Mouse (Mus musculus) liver, embryonic 16.5 days (tissue): ENCODE data around the gene Trim80. TPM values are rescaled to one million over a fixed set of nuclear protein-coding genes. Genes with fewer than 3 reads are reported as not detected.

Experiments
- ATAC-seq: fragments of 200-750 bp; cut with Nextera tagmentation; 2 replicates; pipeline ENCODE4 v1.8.0; 2017; ENCODE audit warnings: low read depth, mild to moderate bottlenecking, moderate number of reproducible peaks, moderate library complexity
- H3K27ac ChIP-seq: fragments of 300-500 bp; sonication (generic); 2 replicates; pipeline ENCODE4 v1.5.1; 2014; ENCODE audit warnings: mild to moderate bottlenecking, low read length
- H3K27me3 ChIP-seq: fragments of 300-500 bp; sonication (generic); 2 replicates; pipeline ENCODE4 v1.6.1; 2014; ENCODE audit warnings: low read depth, low read length, mixed read lengths; ENCODE audit not compliant: control insufficient read depth, insufficient read depth
- H3K36me3 ChIP-seq: fragments of 300-500 bp; sonication (generic); 2 replicates; pipeline ENCODE4 v1.6.1; 2014; ENCODE audit warnings: mild to moderate bottlenecking; ENCODE audit not compliant: control insufficient read depth, insufficient read depth
- H3K4me1 ChIP-seq: fragments of 300-500 bp; sonication (generic); 2 replicates; pipeline ENCODE4 v1.6.1; 2014; ENCODE audit warnings: low read depth, low read length, mixed read lengths; ENCODE audit not compliant: control insufficient read depth
- H3K4me2 ChIP-seq: fragments of 300-500 bp; sonication (generic); 2 replicates; pipeline ENCODE4 v1.6.1; 2014; ENCODE audit warnings: low read depth, low read length, mixed read lengths
- H3K4me3 ChIP-seq: fragments of 300-500 bp; sonication (generic); 2 replicates; pipeline ENCODE4 v1.5.1; 2014; ENCODE audit warnings: low read depth, mild to moderate bottlenecking, low read length
- H3K9ac ChIP-seq: fragments of 300-500 bp; sonication (generic); 2 replicates; pipeline ENCODE4 v1.6.1; 2014; ENCODE audit warnings: low read depth, low read length
- H3K9me3 ChIP-seq: fragments of 300-500 bp; sonication (generic); replicated peaks from 2 replicates; pipeline ENCODE4 v1.6.1; 2016; ENCODE audit warnings: low read length; ENCODE audit not compliant: control insufficient read depth
- whole genome bisulfite sequencing: fragments of 180-500 bp; shearing (Covaris S2); extraction: QIAGEN DNeasy Blood & Tissue Kit; methylation state at CpG from one replicate; pipeline ENCODE4 v1.1.7; 2014; ENCODE audit not compliant: insufficient replicate concordance; 5-methylcytosine and 5-hydroxymethylcytosine counted together
- polyA plus RNA-seq: library from polyadenylated mRNA; unstranded; fragments of >200 nt; fragmentation: Nextera tagmentation; extraction: Ambion mirVana; gene quantifications from 2 replicates; pipeline ENCODE4 v1.2.1, GENCODE M21; 2015

The Trim80 gene
- polyA plus RNA-seq, 1 experiment from 2014 or later = 1.1 TPM

DNA sequence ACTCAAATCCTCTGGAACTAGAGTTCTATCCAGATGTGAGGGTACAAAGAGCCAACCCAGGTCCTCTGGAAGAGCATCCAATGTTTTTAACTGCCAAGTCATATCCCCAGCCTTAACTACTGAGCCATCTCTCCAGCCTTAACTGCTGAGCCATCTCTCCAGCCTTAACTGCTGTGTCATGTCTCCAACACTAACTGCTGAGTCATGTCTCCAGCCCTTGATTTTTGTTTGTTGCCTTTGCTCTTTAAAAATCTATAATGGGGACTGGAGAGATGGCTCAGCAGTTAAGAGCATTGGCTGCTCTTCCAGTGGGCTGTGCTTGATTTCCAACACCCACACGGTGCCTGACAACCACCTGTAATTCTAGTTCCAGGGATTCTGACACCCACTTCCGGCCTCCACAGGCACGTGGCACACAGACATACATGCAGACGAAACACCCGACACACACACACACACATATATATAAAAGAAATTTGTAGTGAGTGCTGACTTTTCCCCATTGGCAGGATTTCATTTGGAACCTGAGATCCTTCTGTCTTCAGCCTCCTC lies 2.7 kb upstream of the Trim80 start:
- ATAC-seq = no peak
- Histone ChIP-seq H3K4me2 (no peak overlapping the region), H3K4me3 (no peak overlapping the region), H3K9me3 (peaks cover 4% of the 10 kb centered on the region; the same call in 1 of the 2 replicates), H3K36me3 (no peaks in the 10 kb centered on the region), H3K4me1 (peaks cover 8% of the 10 kb centered on the region), H3K27me3 (peaks cover 19% of the 10 kb centered on the region), H3K9ac (no peak overlapping the region), H3K27ac (no peak overlapping the region)
- WGBS = 49% methylated on average over 5 of the region's 5 CpGs

DNA sequence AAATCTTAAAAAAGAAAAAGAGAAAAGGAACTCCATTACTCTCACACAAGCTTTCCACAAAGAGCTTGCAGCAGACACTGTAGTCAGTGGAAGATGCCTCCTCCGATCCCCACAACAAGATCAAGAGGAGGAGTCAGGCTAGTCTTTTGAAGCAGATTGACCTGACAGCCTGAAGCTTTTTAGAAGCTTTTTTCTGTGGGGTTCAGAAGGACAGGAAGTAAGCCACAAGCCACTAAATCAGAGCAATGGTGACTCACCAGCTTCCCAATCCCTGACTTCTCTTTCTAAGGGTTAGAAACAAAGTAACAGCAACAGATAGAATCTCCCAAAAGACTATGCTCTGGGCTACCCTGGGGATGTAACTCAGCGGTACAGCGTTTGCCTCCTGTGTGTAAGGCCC lies 1.0 kb upstream of the Trim80 start:
- peaks cover 4% of the 10 kb centered on the region; the same call in 1 of the 2 replicates for H3K9me3 ChIP-seq
- no peak overlapping the region for H3K4me3 ChIP-seq
- ATAC-seq = no peak
- no peak overlapping the region for H3K27ac ChIP-seq
- H3K27me3 ChIP-seq = peaks cover 19% of the 10 kb centered on the region
- no peak overlapping the region for H3K4me2 ChIP-seq
- no peak overlapping the region for H3K9ac ChIP-seq
- peaks cover 8% of the 10 kb centered on the region for H3K4me1 ChIP-seq
- no peaks in the 10 kb centered on the region for H3K36me3 ChIP-seq
- 61% methylated on average over 3 of the region's 3 CpGs for WGBS

DNA sequence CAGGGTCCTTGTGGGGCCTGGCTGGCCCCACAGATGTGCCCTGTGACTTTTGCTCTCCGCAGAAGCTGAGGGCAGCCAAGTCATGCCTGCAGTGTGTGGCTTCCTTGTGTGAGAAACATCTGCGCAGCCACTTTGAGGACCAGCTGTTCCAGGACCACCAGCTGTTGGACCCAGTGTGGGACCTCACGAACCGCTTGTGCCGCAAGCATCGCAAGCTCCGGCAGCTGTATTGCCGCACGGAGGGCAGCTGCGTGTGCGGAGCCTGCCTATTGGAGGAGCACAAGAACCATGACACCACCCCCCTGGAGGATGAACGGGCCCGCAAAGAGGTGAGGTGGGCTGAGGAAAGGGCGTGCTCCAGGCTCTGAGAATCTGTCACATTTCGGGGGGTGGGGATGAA lies 1.1 kb downstream of the Trim80 start:
- Histone ChIP-seq H3K27me3 (peaks cover under 1% of the 10 kb centered on the region; the same call in 1 of the 2 replicates), H3K4me2 (no peak overlapping the region), H3K27ac (no peak overlapping the region), H3K4me3 (no peak overlapping the region), H3K4me1 (peaks cover 4% of the 10 kb centered on the region; the same call in 1 of the 2 replicates), H3K36me3 (no peaks in the 10 kb centered on the region), H3K9me3 (peaks cover 4% of the 10 kb centered on the region; the same call in 1 of the 2 replicates), H3K9ac (no peak overlapping the region)
- 47% methylated on average over 15 of the region's 15 CpGs for WGBS
- ATAC-seq = no peak

DNA sequence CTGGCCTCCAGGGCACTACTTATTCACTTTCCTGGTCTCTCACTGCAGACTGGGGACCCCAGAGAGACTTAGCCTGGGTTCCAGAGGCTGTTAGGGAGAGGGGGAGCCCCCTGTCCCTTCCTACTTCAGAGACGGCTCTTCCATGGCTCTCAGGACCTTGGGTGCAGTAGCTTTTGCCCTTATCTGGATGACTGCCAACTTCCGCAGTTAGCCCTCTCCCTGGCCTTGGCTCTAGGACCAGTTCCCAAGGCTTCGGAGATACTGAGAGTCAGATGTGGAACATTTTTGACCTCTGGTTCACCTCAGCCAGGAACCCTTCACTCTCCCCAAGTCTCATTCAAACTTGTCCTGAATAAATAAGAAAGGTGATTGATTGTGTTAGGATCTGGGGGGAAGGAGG lies 6.6 kb downstream of the Trim80 start:
- WGBS = 40% methylated on average over 3 of the region's 3 CpGs
- Histone ChIP-seq H3K36me3 (no peaks in the 10 kb centered on the region), H3K9ac (no peak overlapping the region), H3K4me3 (no peak overlapping the region), H3K4me1 (no peaks in the 10 kb centered on the region; the same call in 1 of the 2 replicates), H3K4me2 (peak overlapping the region; percentile 30; the same call in 1 of the 2 replicates), H3K9me3 (no peaks in the 10 kb centered on the region), H3K27ac (peak overlapping the region; percentile 58), H3K27me3 (no peaks in the 10 kb centered on the region)
- no peak for ATAC-seq

DNA sequence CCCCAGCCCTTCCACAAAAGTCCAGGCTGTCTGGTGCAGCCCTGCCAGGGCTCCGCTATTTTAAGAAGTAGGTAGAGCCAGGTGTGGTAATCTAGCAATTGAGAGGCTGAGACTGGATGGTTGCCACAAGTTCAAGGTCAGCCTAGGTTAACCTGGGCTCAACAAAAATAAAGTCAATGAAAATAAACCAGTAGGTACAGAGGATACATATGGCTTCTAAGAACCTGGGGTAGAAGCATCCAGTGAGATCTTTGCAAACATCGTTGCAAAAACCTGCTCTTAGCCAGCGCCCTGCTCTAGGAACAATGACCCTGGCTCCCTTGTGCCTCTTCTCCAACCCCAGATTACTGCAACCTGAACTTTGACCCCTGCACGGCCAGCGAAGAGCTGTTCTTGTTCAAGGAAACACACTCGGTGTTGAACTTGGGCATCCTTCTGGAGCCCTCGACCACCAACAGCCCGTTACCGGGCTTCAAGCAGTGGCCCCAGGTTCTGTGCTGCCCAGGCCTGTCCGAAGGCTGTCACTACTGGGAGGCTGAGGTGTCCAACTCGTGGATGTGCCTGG lies 7.1 kb downstream of the Trim80 start:
- peak; percentile 23; the same call in 1 of the 2 replicates for ATAC-seq

DNA sequence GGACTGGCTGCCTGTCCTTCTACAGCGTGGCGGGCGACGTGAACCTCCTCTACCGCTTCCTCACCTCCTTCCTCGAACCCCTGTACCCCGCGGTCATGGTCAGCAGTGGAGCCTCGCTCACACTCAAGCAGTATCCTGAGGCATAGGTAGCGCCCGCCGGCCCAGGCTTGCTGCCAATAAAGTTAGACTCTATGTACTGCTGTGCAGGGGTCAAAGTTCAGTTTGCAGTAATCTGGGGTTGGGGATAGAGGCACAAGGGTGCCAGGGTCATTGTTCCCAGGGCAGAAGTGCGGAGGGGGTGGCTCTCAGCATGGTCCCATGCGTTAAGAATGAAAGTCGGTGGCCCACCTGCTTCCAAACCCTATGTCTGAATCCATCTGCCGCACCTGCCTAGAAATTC lies 7.7 kb downstream of the Trim80 start:
- peak overlapping the region; percentile 58 for H3K27ac ChIP-seq
- H3K4me1 ChIP-seq = no peaks in the 10 kb centered on the region; the same call in 1 of the 2 replicates
- WGBS = 70% methylated on average over 16 of the region's 16 CpGs
- H3K4me3 ChIP-seq = peak overlapping the region; percentile 23; the same call in 1 of the 2 replicates
- H3K9ac ChIP-seq = no peak overlapping the region
- H3K9me3 ChIP-seq = no peaks in the 10 kb centered on the region
- H3K27me3 ChIP-seq = no peaks in the 10 kb centered on the region
- ATAC-seq = peak; percentile 72
- H3K36me3 ChIP-seq = no peaks in the 10 kb centered on the region
- peak overlapping the region; percentile 30; the same call in 1 of the 2 replicates for H3K4me2 ChIP-seq

More for the DNA sequence above, 7.1 kb downstream of the Trim80 start:
- Histone ChIP-seq H3K27ac (peak overlapping the region; percentile 58), H3K27me3 (no peaks in the 10 kb centered on the region), H3K4me1 (no peaks in the 10 kb centered on the region; the same call in 1 of the 2 replicates), H3K4me2 (peak overlapping the region; percentile 30), H3K36me3 (no peaks in the 10 kb centered on the region), H3K9me3 (no peaks in the 10 kb centered on the region), H3K9ac (no peak overlapping the region), H3K4me3 (peak overlapping the region; percentile 23; the same call in 1 of the 2 replicates)
- 61% methylated on average over 11 of the region's 11 CpGs for WGBS

DNA sequence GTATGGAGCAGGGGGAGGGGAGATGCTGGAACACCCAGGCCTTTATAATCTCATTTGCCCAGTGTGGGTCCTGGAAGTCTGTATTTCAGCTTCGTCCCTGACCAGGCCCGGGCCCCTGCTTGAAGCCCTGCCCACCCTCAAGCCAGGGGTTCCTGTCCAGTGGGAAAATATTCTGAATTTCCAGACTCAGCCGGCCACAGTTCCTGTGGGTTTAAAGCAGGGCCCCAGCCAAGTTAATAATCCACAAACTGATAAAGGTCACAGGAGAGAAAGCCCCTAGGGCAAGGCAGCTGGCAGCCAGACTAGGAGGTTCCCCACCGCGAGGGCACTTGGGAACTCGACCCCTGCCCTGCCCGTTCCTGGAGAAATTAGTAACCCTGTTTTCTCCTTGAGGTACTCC lies 8.7 kb downstream of the Trim80 start:
- Histone ChIP-seq H3K27me3 (no peaks in the 10 kb centered on the region), H3K4me3 (no peak overlapping the region), H3K27ac (peak overlapping the region; percentile 58), H3K4me2 (no peak overlapping the region), H3K4me1 (peaks cover 3% of the 10 kb centered on the region), H3K9me3 (no peaks in the 10 kb centered on the region), H3K36me3 (no peaks in the 10 kb centered on the region), H3K9ac (no peak overlapping the region)
- WGBS = 56% methylated on average over 7 of the region's 7 CpGs
- peak; percentile 28; the same call in 1 of the 2 replicates for ATAC-seq

DNA sequence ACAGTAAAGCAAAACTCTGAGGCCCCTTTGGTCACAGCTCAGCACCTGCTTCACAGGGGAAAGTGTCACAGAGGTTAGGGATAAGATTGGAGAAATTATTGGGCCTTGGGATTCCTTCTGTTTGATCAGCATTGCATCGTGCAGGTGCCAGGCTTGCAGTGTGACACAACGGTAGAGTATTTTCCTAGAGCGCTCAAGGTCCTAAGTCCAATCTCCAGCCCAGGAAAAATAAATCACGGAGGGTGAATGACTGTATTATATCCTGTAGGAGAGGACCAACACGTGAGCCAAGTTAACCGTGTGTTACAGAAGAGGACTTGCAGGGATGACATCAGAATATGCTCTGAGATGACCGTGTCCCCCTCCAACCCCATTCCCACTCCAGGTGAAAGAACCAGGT lies 9.8 kb downstream of the Trim80 start:
- Histone ChIP-seq H3K36me3 (no peaks in the 10 kb centered on the region), H3K27ac (peak overlapping the region; percentile 60; the same call in 1 of the 2 replicates), H3K4me1 (peaks cover 3% of the 10 kb centered on the region), H3K9ac (no peak overlapping the region), H3K27me3 (no peaks in the 10 kb centered on the region), H3K4me2 (no peak overlapping the region), H3K9me3 (no peaks in the 10 kb centered on the region; the same call in 1 of the 2 replicates), H3K4me3 (no peak overlapping the region)
- whole genome bisulfite sequencing = 58% methylated on average over 7 of the region's 7 CpGs
- ATAC-seq = peak; percentile 56

DNA sequence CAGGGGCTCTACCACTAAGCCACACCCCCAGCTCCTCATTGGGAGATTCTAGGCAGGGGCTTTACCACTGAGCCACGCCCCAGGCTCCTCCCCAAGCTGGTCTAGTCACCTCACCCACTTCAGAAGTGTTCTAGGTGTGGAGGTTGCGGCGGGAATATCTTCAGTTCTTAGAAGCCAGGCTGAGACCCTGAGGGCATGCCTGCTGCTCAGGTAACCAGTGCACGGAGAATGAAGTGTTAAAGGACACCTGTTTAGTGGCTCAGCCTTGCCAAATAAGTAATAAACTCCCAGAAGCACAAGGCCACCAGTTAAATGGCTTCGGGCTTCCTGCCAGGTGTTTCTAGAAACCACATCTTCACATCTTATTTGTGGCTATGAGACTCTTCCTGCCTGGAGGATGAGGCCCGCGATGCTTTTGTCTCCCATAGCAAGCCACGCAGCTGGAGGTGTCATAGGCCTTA lies 11.5 kb downstream of the Trim80 start:
- no peaks in the 10 kb centered on the region; the same call in 1 of the 2 replicates for H3K9me3 ChIP-seq
- no peak overlapping the region for H3K27ac ChIP-seq
- H3K4me3 ChIP-seq = no peak overlapping the region
- H3K27me3 ChIP-seq = no peaks in the 10 kb centered on the region
- no peak for ATAC-seq
- no peak overlapping the region for H3K9ac ChIP-seq
- WGBS = 60% methylated on average over 8 of the region's 8 CpGs
- H3K36me3 ChIP-seq = no peaks in the 10 kb centered on the region
- no peak overlapping the region for H3K4me2 ChIP-seq
- H3K4me1 ChIP-seq = peaks cover 3% of the 10 kb centered on the region
